In genomic region chr9:120619709-120620408, GRCm38 (mm10) we compare ENCODE assay signal across 8 mouse cellular contexts. TPM values are rescaled to one million over a fixed set of nuclear protein-coding genes. Genes with fewer than 3 reads are reported as not detected.
DNase-seq lines count a peak whose midpoint lies in the region; ATAC-seq lines count a peak whose summit lies in the region.

No protein-coding gene starts in this region.

- 7% methylated on average over 26 of the region's 26 CpGs for WGBS in heart, embryonic 14.5 days
- WGBS in forebrain, embryonic 16.5 days = 5% methylated on average over 26 of the region's 26 CpGs

- peaks cover 4 to 8% of the 10 kb centered on the region in 2 experiments; a peak in 2 of 4 replicates for H3K4me1 ChIP-seq in heart, embryonic 14.5 days (ENCODE audit: control insufficient read depth in 2 of 2, insufficient read depth in 2 of 2, low read length in 2 of 2)
- peaks cover 12% of the 10 kb centered on the region for H3K4me1 ChIP-seq in forebrain, embryonic 16.5 days (replicated peaks; ENCODE audit: control insufficient read depth, insufficient read depth, low read length)

- H3K4me2 ChIP-seq in heart, embryonic 14.5 days (ENCODE audit: low read length) = peak overlapping the region; percentile 65
- peak overlapping the region; percentile 52 for H3K4me2 ChIP-seq in forebrain, embryonic 16.5 days (ENCODE audit: low read length)

- H3K9ac ChIP-seq in heart, embryonic 14.5 days (ENCODE audit: low read length) = peak overlapping the region; percentile 49
- H3K9ac ChIP-seq in forebrain, embryonic 16.5 days (replicated peaks; ENCODE audit: low read depth, low read length) = peak overlapping the region; percentile 42

- H3K27ac ChIP-seq in heart, embryonic 14.5 days (replicated peaks in 1 of 2; ENCODE audit: control insufficient read depth in 1 of 2, insufficient read depth in 1 of 2, low read depth in 2 of 2, low read length in 2 of 2) = no peak overlapping the region
- H3K27ac ChIP-seq in forebrain, embryonic 16.5 days (ENCODE audit: low read length) = peak overlapping the region; percentile 66

- ATAC-seq in heart, embryonic 14.5 days (ENCODE audit: insufficient number of reproducible peaks, insufficient read depth, low FRiP score, low read depth) = no peak
- peak; percentile 91 for ATAC-seq in forebrain, embryonic 16.5 days
- no peak for ATAC-seq in granulocyte monocyte progenitor cell, adult 5-6 weeks (replicated peaks; ENCODE audit: poor library complexity, severe bottlenecking)

- H3K27me3 ChIP-seq in heart, embryonic 14.5 days (ENCODE audit: control insufficient read depth, insufficient read depth, low read length) = peaks cover 4% of the 10 kb centered on the region; the same call in 1 of the 2 replicates
- H3K27me3 ChIP-seq in forebrain, embryonic 16.5 days (replicated peaks; ENCODE audit: control insufficient read depth, insufficient read depth, low read length) = no peaks in the 10 kb centered on the region

- no peaks in the 10 kb centered on the region for H3K36me3 ChIP-seq in heart, embryonic 14.5 days (ENCODE audit: control insufficient read depth, insufficient read depth, low read length)
- no peaks in the 10 kb centered on the region for H3K36me3 ChIP-seq in forebrain, embryonic 16.5 days (ENCODE audit: control insufficient read depth, insufficient read depth)

- intact Hi-C loops in left cerebral cortex, postnatal 36 days (cut with DNase I) = loop anchor here (5.0 kb wide), 1 partner anchor 42 kb away; no protein-coding TSS in a partner anchor
- intact Hi-C loops in gastrocnemius, postnatal 36 days (cut with DNase I) = no loop called here

- H3K9me3 ChIP-seq in heart, embryonic 14.5 days (ENCODE audit: control insufficient read depth, low read length) = peaks cover 18% of the 10 kb centered on the region
- peaks cover 18% of the 10 kb centered on the region for H3K9me3 ChIP-seq in forebrain, embryonic 16.5 days (ENCODE audit: control insufficient read depth, low read length)

- H3K4me3 ChIP-seq in heart, embryonic 14.5 days (ENCODE audit: control insufficient read depth in 1 of 2, insufficient read depth in 1 of 2, low read depth in 1 of 2, low read length in 2 of 2) = peak overlapping the region; percentile 25 to 32
- H3K4me3 ChIP-seq in forebrain, embryonic 16.5 days (replicated peaks; ENCODE audit: low read length) = peak overlapping the region; percentile 28

- no peak for DNase-seq in heart, adult 8-10 months (ENCODE audit: low spot score)
- DNase-seq in cerebellum, adult 18-20 months = peak; percentile 71 to 83
- peak; percentile 29 to 34 for DNase-seq in left cerebral cortex, postnatal 36 days (ENCODE audit: low spot score in 2 of 2)
- DNase-seq in retina, postnatal 7 days (ENCODE audit: low read depth, low spot score) = peak; percentile 77
- no peak for DNase-seq in gastrocnemius, postnatal 36 days

RNA-seq across cellular contexts. Expression of gene Rpl14, which starts 48.6 kb away (rescaled TPM):
- 514 and 578 TPM in 2 replicates for polyA plus RNA-seq in heart, embryonic 14.5 days (2014; fragmentation: Nextera tagmentation; extraction: Ambion mirVana)
- 100 to 1,000 TPM; 266 to 316 (median 288) TPM for total RNA-seq in heart, adult 8-10 months (2022)
- 400 and 407 TPM in 2 replicates for polyA plus RNA-seq in forebrain, embryonic 16.5 days (2015; fragmentation: Nextera tagmentation; extraction: Ambion mirVana)
- 100 to 1,000 TPM; 263 to 301 TPM for total RNA-seq in left cerebral cortex, postnatal 36 days (2021)
- total RNA-seq in gastrocnemius, postnatal 36 days (2021) = 100 to 1,000 TPM; 252 to 291 TPM
- 1,591 and 1,842 TPM in 2 replicates for total RNA-seq in granulocyte monocyte progenitor cell, adult 5-6 weeks (2014; fragmentation: Nextera tagmentation)
- 1,837 and 2,050 TPM in 2 replicates for total RNA-seq in granulocyte monocyte progenitor cell, adult 5-6 weeks (2017)

Comparison
In these comparisons a context has a peak if more than half of its experiments do, and no peak if none do; other contexts are left out.
1. DNase-seq: peak in cerebellum, adult 18-20 months (2 of 2), left cerebral cortex, postnatal 36 days (2 of 2) and retina, postnatal 7 days (single experiment); none in heart, adult 8-10 months (single experiment) and gastrocnemius, postnatal 36 days (0 of 2).
2. RNA of gene Rpl14, which starts 48.6 kb away (total RNA-seq): 1,591 to 2,050 TPM in granulocyte monocyte progenitor cell, adult 5-6 weeks; 263 to 301 TPM in left cerebral cortex, postnatal 36 days, 266 to 316 TPM in heart, adult 8-10 months and 252 to 291 TPM in gastrocnemius, postnatal 36 days; every median in the first group is over 4 times any median in the second.